Mouse (Mus musculus): ENCODE measurements around the gene Tubg1. TPM values are rescaled to one million over a fixed set of nuclear protein-coding genes. Genes with fewer than 3 reads are reported as not detected.
A peak's percentile ranks its signal among the peaks of the same experiment; 100 is the strongest.

Tubg1 gene
- polyA plus RNA-seq, 2 experiments: 32.4 to 52.7 TPM

DNA sequence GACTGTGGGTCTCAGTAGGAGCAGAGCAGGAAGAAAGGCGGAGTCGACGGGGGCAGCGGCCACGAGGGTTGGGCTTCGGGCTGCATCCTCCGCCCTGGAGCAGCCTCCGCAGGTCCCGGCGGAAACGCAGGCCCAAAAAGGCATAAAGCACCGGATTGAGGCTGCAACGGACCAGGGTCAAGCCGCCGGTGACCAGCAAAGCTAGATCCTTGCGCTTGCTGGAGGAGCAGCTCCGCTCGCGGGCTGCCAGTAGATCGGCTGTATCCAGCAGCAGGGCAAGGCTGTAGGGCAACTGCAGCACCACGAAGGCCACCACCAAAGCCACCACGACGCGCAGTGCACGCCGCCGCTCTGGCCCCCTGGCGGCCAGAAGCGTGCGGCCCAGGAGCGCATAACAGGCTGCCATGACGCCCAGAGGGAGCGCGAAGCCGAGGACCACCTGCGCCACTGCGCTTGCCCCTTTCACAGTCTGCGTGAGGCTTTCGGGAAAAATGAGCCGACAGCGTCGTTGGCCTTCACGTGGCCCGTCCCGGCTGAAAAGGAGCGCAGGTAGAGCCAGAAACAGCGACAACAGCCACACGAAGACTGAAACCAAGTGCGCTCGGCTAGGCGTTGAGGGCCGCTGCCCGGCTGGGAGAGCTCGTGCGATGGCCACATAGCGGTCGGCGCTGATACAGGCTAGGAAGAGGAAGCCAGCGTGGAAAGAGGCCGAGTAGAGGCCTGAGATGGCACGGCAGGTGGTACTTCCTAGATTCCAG is 54.1 kb downstream of the Tubg1 start:
- TF ChIP-seq POLR2A (IDR thresholded peaks at IDR 0.05; ENCODE audit: borderline replicate concordance, extremely low read depth, insufficient read depth, insufficient read length): no peak
- no peaks in the 10 kb centered on the region for H3K9me3 ChIP-seq (ENCODE audit: control insufficient read depth, low read length)
- no peaks in the 10 kb centered on the region for H3K36me3 ChIP-seq (ENCODE audit: control insufficient read depth, insufficient read depth, low read length)
- peak; percentile 63 for DNase-seq (ENCODE audit: low spot score)
- H3K4me1 ChIP-seq (ENCODE audit: control insufficient read depth, insufficient read depth, low read length): peaks cover 34% of the 10 kb centered on the region
- H3K4me2 ChIP-seq (replicated peaks; ENCODE audit: low read depth, low read length, severe bottlenecking): peak overlapping the region; percentile 80
- peak overlapping the region; percentile 45 for H3K9ac ChIP-seq (ENCODE audit: low read depth, low read length, severe bottlenecking)
- peaks cover 61% of the 10 kb centered on the region for H3K27me3 ChIP-seq (ENCODE audit: control insufficient read depth, insufficient read depth, low read length)
- WGBS: 2% methylated on average over 58 of the region's 61 CpGs
- ATAC-seq (ENCODE audit: low FRiP score, low read depth): peak; percentile 38; the same call in 1 of the 2 replicates
- H3K27ac ChIP-seq (replicated peaks; ENCODE audit: low read depth, low read length): no peak overlapping the region
- peak overlapping the region; percentile 35 for H3K4me3 ChIP-seq (replicated peaks; ENCODE audit: low read length)

DNA sequence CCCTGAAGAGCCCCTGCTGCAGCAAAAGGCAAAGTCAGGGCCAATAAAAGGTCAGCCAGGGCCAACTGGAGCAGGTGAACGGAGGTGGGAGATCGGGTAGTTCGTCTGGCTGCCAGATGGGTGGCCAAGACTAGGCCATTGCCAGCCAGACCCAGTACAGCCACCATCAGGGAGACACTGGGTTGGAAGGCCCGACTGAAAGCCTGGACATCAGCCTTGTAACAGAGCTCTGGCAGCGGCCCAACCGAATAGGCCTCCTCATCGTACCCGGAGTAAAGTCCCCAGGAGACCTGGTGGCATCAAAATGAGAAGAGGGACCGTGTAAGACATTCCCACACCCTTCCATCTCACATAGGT is 54.6 kb downstream of the Tubg1 start:
- Histone ChIP-seq H3K4me2 (replicated peaks; ENCODE audit: low read depth, low read length, severe bottlenecking) (peak overlapping the region; percentile 80), H3K27ac (replicated peaks; ENCODE audit: low read depth, low read length) (no peak overlapping the region), H3K9me3 (ENCODE audit: control insufficient read depth, low read length) (no peaks in the 10 kb centered on the region), H3K36me3 (ENCODE audit: control insufficient read depth, insufficient read depth, low read length) (no peaks in the 10 kb centered on the region), H3K9ac (ENCODE audit: low read depth, low read length, severe bottlenecking) (peak overlapping the region; percentile 41; the same call in 1 of the 2 replicates), H3K4me3 (replicated peaks; ENCODE audit: low read length) (peak overlapping the region; percentile 35), H3K27me3 (ENCODE audit: control insufficient read depth, insufficient read depth, low read length) (peaks cover 56% of the 10 kb centered on the region), H3K4me1 (ENCODE audit: control insufficient read depth, insufficient read depth, low read length) (peaks cover 33% of the 10 kb centered on the region)
- no peak for ATAC-seq (ENCODE audit: low FRiP score, low read depth)
- no peak for TF ChIP-seq POLR2A (IDR thresholded peaks at IDR 0.05; ENCODE audit: borderline replicate concordance, extremely low read depth, insufficient read depth, insufficient read length)
- no peak for DNase-seq (ENCODE audit: low spot score)
- 25% methylated on average over 9 of the region's 9 CpGs for WGBS

DNA sequence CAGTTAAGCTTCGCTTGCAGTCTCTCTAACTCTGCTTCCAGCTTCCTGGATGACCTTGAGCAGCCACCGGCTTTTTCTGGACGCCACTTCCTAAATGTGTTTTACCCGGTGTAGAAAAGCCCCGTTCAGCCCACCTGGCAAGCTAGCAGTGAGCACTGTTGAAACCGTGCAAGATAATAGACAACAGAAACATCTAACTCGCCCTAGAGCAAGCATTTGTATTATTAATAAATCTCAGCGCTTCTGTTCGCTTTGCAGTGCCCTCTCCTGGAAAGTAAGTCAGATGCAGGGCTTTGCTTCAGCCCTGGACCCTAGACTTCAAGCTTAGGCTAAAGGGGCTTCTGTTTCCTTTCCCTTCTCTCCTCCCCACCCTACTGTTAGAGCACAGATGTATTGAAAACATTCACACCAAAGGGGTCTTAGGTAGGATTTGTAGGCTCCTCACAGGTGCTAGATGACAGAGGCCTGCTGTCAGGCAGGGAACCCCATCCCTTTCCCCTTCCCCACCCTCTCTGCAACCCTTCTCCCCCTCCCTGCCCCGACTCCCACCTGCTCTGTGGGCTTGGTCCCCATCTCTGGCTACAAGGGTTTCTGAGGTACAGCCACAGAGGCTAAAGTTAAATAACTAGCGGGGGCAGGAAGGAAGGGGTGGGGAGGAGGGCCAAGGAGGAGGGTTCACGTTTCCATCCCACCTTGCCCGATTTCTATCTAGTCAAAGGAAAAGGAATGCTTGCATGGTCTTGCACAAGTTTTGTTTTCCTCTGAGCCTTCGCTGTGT is 55.3 kb downstream of the Tubg1 start, which contains the start of gene Ccr10:
TSS of gene Ccr10 (minus strand) at position 593 of the 778 bp plus-strand sequence.
- H3K36me3 ChIP-seq (ENCODE audit: control insufficient read depth, insufficient read depth, low read length): no peaks in the 10 kb centered on the region
- no peak for TF ChIP-seq POLR2A (IDR thresholded peaks at IDR 0.05; ENCODE audit: borderline replicate concordance, extremely low read depth, insufficient read depth, insufficient read length)
- peak within 1 kb of the TSS; percentile 35 for H3K4me3 ChIP-seq (replicated peaks; ENCODE audit: low read length)
- ATAC-seq (ENCODE audit: low FRiP score, low read depth) (no peak), DNase-seq (ENCODE audit: low spot score) (no peak)
- H3K27ac ChIP-seq (replicated peaks; ENCODE audit: low read depth, low read length): no peak within 1 kb of the TSS
- peaks cover 49% of the 10 kb centered on the region for H3K27me3 ChIP-seq (ENCODE audit: control insufficient read depth, insufficient read depth, low read length)
- H3K4me1 ChIP-seq (ENCODE audit: control insufficient read depth, insufficient read depth, low read length): peaks cover 27% of the 10 kb centered on the region
- WGBS: 19% methylated on average over 14 of the region's 14 CpGs
- H3K9ac ChIP-seq (ENCODE audit: low read depth, low read length, severe bottlenecking): peak within 1 kb of the TSS; percentile 41; the same call in 1 of the 2 replicates
- H3K9me3 ChIP-seq (ENCODE audit: control insufficient read depth, low read length): no peaks in the 10 kb centered on the region
- peak within 1 kb of the TSS; percentile 80 for H3K4me2 ChIP-seq (replicated peaks; ENCODE audit: low read depth, low read length, severe bottlenecking)

GRCm38 (mm10) chr11:101175636-101176116 is 55.9 kb downstream of the Tubg1 start:
- Histone ChIP-seq H3K27me3 (ENCODE audit: control insufficient read depth, insufficient read depth, low read length) (peaks cover 44% of the 10 kb centered on the region), H3K4me3 (replicated peaks; ENCODE audit: low read length) (peak overlapping the region; percentile 24), H3K4me1 (ENCODE audit: control insufficient read depth, insufficient read depth, low read length) (peaks cover 25% of the 10 kb centered on the region), H3K9ac (ENCODE audit: low read depth, low read length, severe bottlenecking) (no peak overlapping the region), H3K27ac (replicated peaks; ENCODE audit: low read depth, low read length) (no peak overlapping the region), H3K36me3 (ENCODE audit: control insufficient read depth, insufficient read depth, low read length) (no peaks in the 10 kb centered on the region), H3K4me2 (replicated peaks; ENCODE audit: low read depth, low read length, severe bottlenecking) (peak overlapping the region; percentile 45), H3K9me3 (ENCODE audit: control insufficient read depth, low read length) (no peaks in the 10 kb centered on the region)
- ATAC-seq (ENCODE audit: low FRiP score, low read depth) (no peak), DNase-seq (ENCODE audit: low spot score) (no peak)
- 11% methylated on average over 11 of the region's 11 CpGs for WGBS
- TF ChIP-seq POLR2A (IDR thresholded peaks at IDR 0.05; ENCODE audit: borderline replicate concordance, extremely low read depth, insufficient read depth, insufficient read length): no peak

Small RNAs within 50 kb of the gene (microRNA-seq; reads per million reads assigned to microRNA genes)
- not detected for gene Gm27626

Other genes with a start within 250 kb of the Tubg1 start
- gene Stat3, start 180.4 kb upstream of the Tubg1 start, polyA plus RNA-seq (2012; rRNA removed): 56.1 and 66.2 TPM in 2 replicates
- 63.0 and 65.9 TPM in 2 replicates for gene Stat3, start 180.4 kb upstream of the Tubg1 start, polyA plus RNA-seq (2014; fragmentation: Nextera tagmentation; extraction: Ambion mirVana)
- gene Cavin1, start 149.1 kb upstream of the Tubg1 start, polyA plus RNA-seq (2012; rRNA removed): 81.3 and 96.8 TPM in 2 replicates
- gene Cavin1, start 149.1 kb upstream of the Tubg1 start, polyA plus RNA-seq (2014; fragmentation: Nextera tagmentation; extraction: Ambion mirVana): 128 and 135 TPM in 2 replicates
- 60.9 and 72.8 TPM in 2 replicates for gene Atp6v0a1, start 110.5 kb upstream of the Tubg1 start, polyA plus RNA-seq (2012; rRNA removed)
- 31.8 and 32.7 TPM in 2 replicates for gene Atp6v0a1, start 110.5 kb upstream of the Tubg1 start, polyA plus RNA-seq (2014; fragmentation: Nextera tagmentation; extraction: Ambion mirVana)
- 12.8 and 18.5 TPM in 2 replicates for gene Naglu, start 49.9 kb upstream of the Tubg1 start, polyA plus RNA-seq (2012; rRNA removed)
- 9.8 and 10.3 TPM in 2 replicates for gene Naglu, start 49.9 kb upstream of the Tubg1 start, polyA plus RNA-seq (2014; fragmentation: Nextera tagmentation; extraction: Ambion mirVana)
- 0.23 and 0.42 TPM in 2 replicates for gene Hsd17b1, start 41.5 kb upstream of the Tubg1 start, polyA plus RNA-seq (2012; rRNA removed)
- not detected in 2 replicates for gene Hsd17b1, start 41.5 kb upstream of the Tubg1 start, polyA plus RNA-seq (2014; fragmentation: Nextera tagmentation; extraction: Ambion mirVana)
- gene Coasy, start 37.4 kb upstream of the Tubg1 start, polyA plus RNA-seq (2012; rRNA removed): 49.1 and 64.3 TPM in 2 replicates
- 41.9 and 43.3 TPM in 2 replicates for gene Coasy, start 37.4 kb upstream of the Tubg1 start, polyA plus RNA-seq (2014; fragmentation: Nextera tagmentation; extraction: Ambion mirVana)
- 40.2 and 61.6 TPM in 2 replicates for gene Mlx, start 32.7 kb upstream of the Tubg1 start, polyA plus RNA-seq (2012; rRNA removed)
- 42.4 and 44.4 TPM in 2 replicates for gene Mlx, start 32.7 kb upstream of the Tubg1 start, polyA plus RNA-seq (2014; fragmentation: Nextera tagmentation; extraction: Ambion mirVana)
- 15.7 and 24.3 TPM in 2 replicates for gene Psmc3ip, start 24.5 kb upstream of the Tubg1 start, polyA plus RNA-seq (2012; rRNA removed)
- gene Psmc3ip, start 24.5 kb upstream of the Tubg1 start, polyA plus RNA-seq (2014; fragmentation: Nextera tagmentation; extraction: Ambion mirVana): 32.9 and 36.5 TPM in 2 replicates
- gene Retreg3, start within 50 bp of the Tubg1 start, polyA plus RNA-seq (2012; rRNA removed): 53.6 and 65.4 TPM in 2 replicates
- 11.3 and 12.7 TPM in 2 replicates for gene Retreg3, start within 50 bp of the Tubg1 start, polyA plus RNA-seq (2014; fragmentation: Nextera tagmentation; extraction: Ambion mirVana)
- gene Tubg2, start 36.0 kb downstream of the Tubg1 start, polyA plus RNA-seq (2012; rRNA removed): 6.2 and 7.3 TPM in 2 replicates
- gene Tubg2, start 36.0 kb downstream of the Tubg1 start, polyA plus RNA-seq (2014; fragmentation: Nextera tagmentation; extraction: Ambion mirVana): 7.1 and 8.0 TPM in 2 replicates
- gene Cntnap1, start 50.6 kb downstream of the Tubg1 start, polyA plus RNA-seq (2012; rRNA removed): 1.5 and 2.1 TPM in 2 replicates
- gene Cntnap1, start 50.6 kb downstream of the Tubg1 start, polyA plus RNA-seq (2014; fragmentation: Nextera tagmentation; extraction: Ambion mirVana): 0.56 and 0.64 TPM in 2 replicates
- gene Plekhh3, start 51.4 kb downstream of the Tubg1 start, polyA plus RNA-seq (2012; rRNA removed): 17.4 and 20.6 TPM in 2 replicates
- 19.6 and 20.5 TPM in 2 replicates for gene Plekhh3, start 51.4 kb downstream of the Tubg1 start, polyA plus RNA-seq (2014; fragmentation: Nextera tagmentation; extraction: Ambion mirVana)
- gene Ccr10, start 55.5 kb downstream of the Tubg1 start, polyA plus RNA-seq (2012; rRNA removed): 0.09 and 0.17 TPM in 2 replicates
- 0.11 and 0.41 TPM in 2 replicates for gene Ccr10, start 55.5 kb downstream of the Tubg1 start, polyA plus RNA-seq (2014; fragmentation: Nextera tagmentation; extraction: Ambion mirVana)
- gene Ezh1, start 106.5 kb downstream of the Tubg1 start, polyA plus RNA-seq (2012; rRNA removed): 28.3 and 28.4 TPM in 2 replicates
- 14.4 and 17.0 TPM in 2 replicates for gene Ezh1, start 106.5 kb downstream of the Tubg1 start, polyA plus RNA-seq (2014; fragmentation: Nextera tagmentation; extraction: Ambion mirVana)
- 89.4 and 108 TPM in 2 replicates for gene Ramp2, start 126.1 kb downstream of the Tubg1 start, polyA plus RNA-seq (2012; rRNA removed)
- 98.9 and 104 TPM in 2 replicates for gene Ramp2, start 126.1 kb downstream of the Tubg1 start, polyA plus RNA-seq (2014; fragmentation: Nextera tagmentation; extraction: Ambion mirVana)
- gene Vps25, start 133.8 kb downstream of the Tubg1 start, polyA plus RNA-seq (2012; rRNA removed): 70.3 and 71.7 TPM in 2 replicates
- 120 and 124 TPM in 2 replicates for gene Vps25, start 133.8 kb downstream of the Tubg1 start, polyA plus RNA-seq (2014; fragmentation: Nextera tagmentation; extraction: Ambion mirVana)
- gene Wnk4, start 140.6 kb downstream of the Tubg1 start, polyA plus RNA-seq (2012; rRNA removed): 14.9 and 18.4 TPM in 2 replicates
- gene Wnk4, start 140.6 kb downstream of the Tubg1 start, polyA plus RNA-seq (2014; fragmentation: Nextera tagmentation; extraction: Ambion mirVana): 9.9 and 10.7 TPM in 2 replicates
- 1.1 and 1.6 TPM in 2 replicates for gene Cntd1, start 159.1 kb downstream of the Tubg1 start, polyA plus RNA-seq (2012; rRNA removed)
- gene Cntd1, start 159.1 kb downstream of the Tubg1 start, polyA plus RNA-seq (2014; fragmentation: Nextera tagmentation; extraction: Ambion mirVana): 0.61 and 0.93 TPM in 2 replicates
- gene Coa3, start 159.2 kb downstream of the Tubg1 start, polyA plus RNA-seq (2012; rRNA removed): 110 and 183 TPM in 2 replicates
- gene Coa3, start 159.2 kb downstream of the Tubg1 start, polyA plus RNA-seq (2014; fragmentation: Nextera tagmentation; extraction: Ambion mirVana): 182 and 187 TPM in 2 replicates
- gene Becn1, start 182.3 kb downstream of the Tubg1 start, polyA plus RNA-seq (2012; rRNA removed): 86.5 and 100 TPM in 2 replicates
- 118 and 135 TPM in 2 replicates for gene Becn1, start 182.3 kb downstream of the Tubg1 start, polyA plus RNA-seq (2014; fragmentation: Nextera tagmentation; extraction: Ambion mirVana)
- gene Psme3, start 196.3 kb downstream of the Tubg1 start, polyA plus RNA-seq (2012; rRNA removed): 128 and 142 TPM in 2 replicates
- 105 TPM in 2 replicates for gene Psme3, start 196.3 kb downstream of the Tubg1 start, polyA plus RNA-seq (2014; fragmentation: Nextera tagmentation; extraction: Ambion mirVana)
- 6.2 and 8.2 TPM in 2 replicates for gene Aoc2, start 205.1 kb downstream of the Tubg1 start, polyA plus RNA-seq (2012; rRNA removed)
- 0.84 and 0.86 TPM in 2 replicates for gene Aoc2, start 205.1 kb downstream of the Tubg1 start, polyA plus RNA-seq (2014; fragmentation: Nextera tagmentation; extraction: Ambion mirVana)
- gene Aoc3, start 210.7 kb downstream of the Tubg1 start, polyA plus RNA-seq (2012; rRNA removed): 3.1 TPM in 2 replicates
- 0.68 and 1.0 TPM in 2 replicates for gene Aoc3, start 210.7 kb downstream of the Tubg1 start, polyA plus RNA-seq (2014; fragmentation: Nextera tagmentation; extraction: Ambion mirVana)
- gene G6pc, start 247.6 kb downstream of the Tubg1 start, polyA plus RNA-seq (2012; rRNA removed): not detected in 2 replicates
- gene G6pc, start 247.6 kb downstream of the Tubg1 start, polyA plus RNA-seq (2014; fragmentation: Nextera tagmentation; extraction: Ambion mirVana): not detected in 2 replicates